Mouse (Mus musculus) heart, postnatal 0 days (tissue): ENCODE data around the gene Pcsk6.

Experiments
- CTCF ChIP-seq: IDR thresholded peaks from 2 replicates; pipeline ENCODE4 v1.5.1; 2016; ENCODE audit warnings: antibody characterized with exemption, control low read depth, low read depth
- EP300 ChIP-seq: IDR thresholded peaks from 2 replicates; pipeline ENCODE4 v1.6.1; 2016; ENCODE audit warnings: antibody characterized with exemption, low read depth

- no peak for TF ChIP-seq CTCF
- TF ChIP-seq EP300, result no peak
These were observed 18.3 kb upstream of the Pcsk6 start for GRCm38 (mm10) chr7:65843210-65843609.
